Mouse (Mus musculus): Measurements from ENCODE around the gene Slc25a44. TPM values are rescaled to one million over a fixed set of nuclear protein-coding genes. Genes with fewer than 3 reads are reported as not detected.

The Slc25a44 gene
- polyA plus RNA-seq, 1 experiment from 2014 or later: 30.3 TPM

Other genes starting within 250 kb of the Slc25a44 start
- gene Rhbg, start 170.4 kb downstream of the Slc25a44 start, polyA plus RNA-seq (2018): not detected in 3 replicates
- not detected in 3 replicates for gene Gm38392, start 137.9 kb downstream of the Slc25a44 start, polyA plus RNA-seq (2018)
- 2.0 to 2.8 TPM (median 2.1 TPM) in 3 replicates for gene Tsacc, start 128.1 kb downstream of the Slc25a44 start, polyA plus RNA-seq (2018)
- 72.7 to 217 TPM (median 87.3 TPM) in 3 replicates for gene Cct3, start 128.0 kb downstream of the Slc25a44 start, polyA plus RNA-seq (2018)
- 347 to 461 TPM (median 393 TPM) in 3 replicates for gene Glmp, start 100.1 kb downstream of the Slc25a44 start, polyA plus RNA-seq (2018)
- gene Tmem79, start 89.0 kb downstream of the Slc25a44 start, polyA plus RNA-seq (2018): 0.13 to 0.59 TPM (median 0.42 TPM) in 3 replicates
- 14.9 to 23.8 TPM (median 23.6 TPM) in 3 replicates for gene Smg5, start 88.9 kb downstream of the Slc25a44 start, polyA plus RNA-seq (2018)
- not detected in 3 replicates for gene Paqr6, start 60.6 kb downstream of the Slc25a44 start, polyA plus RNA-seq (2018)
- gene Bglap3, start 52.4 kb downstream of the Slc25a44 start, polyA plus RNA-seq (2018): not detected in 3 replicates
- gene Bglap2, start 46.4 kb downstream of the Slc25a44 start, polyA plus RNA-seq (2018): not detected in 3 replicates
- not detected in 3 replicates for gene Bglap, start 40.7 kb downstream of the Slc25a44 start, polyA plus RNA-seq (2018)
- gene Pmf1, start 14.8 kb downstream of the Slc25a44 start, polyA plus RNA-seq (2018): 20.9 to 38.7 TPM (median 26.5 TPM) in 3 replicates
- gene Sema4a, start 36.0 kb upstream of the Slc25a44 start, polyA plus RNA-seq (2018): 7.3 to 33.5 TPM (median 7.7 TPM) in 3 replicates
- 96.7 to 217 TPM (median 105 TPM) in 3 replicates for gene Lmna, start 84.8 kb upstream of the Slc25a44 start, polyA plus RNA-seq (2018)
- 0.08 to 0.10 TPM (median 0.10 TPM) in 3 replicates for gene Mex3a, start 107.3 kb upstream of the Slc25a44 start, polyA plus RNA-seq (2018)
- not detected in 3 replicates for gene Rab25, start 123.2 kb upstream of the Slc25a44 start, polyA plus RNA-seq (2018)
- 164 to 206 TPM (median 186 TPM) in 3 replicates for gene Lamtor2, start 127.9 kb upstream of the Slc25a44 start, polyA plus RNA-seq (2018)
- gene Ubqln4, start 128.6 kb upstream of the Slc25a44 start, polyA plus RNA-seq (2018): 26.3 to 31.7 TPM (median 26.5 TPM) in 3 replicates
- 108 to 122 TPM (median 113 TPM) in 3 replicates for gene Ssr2, start 150.7 kb upstream of the Slc25a44 start, polyA plus RNA-seq (2018)
- gene Arhgef2, start 180.8 kb upstream of the Slc25a44 start, polyA plus RNA-seq (2018): 83.0 to 111 TPM (median 86.2 TPM) in 3 replicates
- gene Rxfp4, start 228.0 kb upstream of the Slc25a44 start, polyA plus RNA-seq (2018): not detected in 3 replicates